Mouse (Mus musculus) thymus, adult 2 months (tissue): Measurements from ENCODE around the gene Lcn10. TPM values are rescaled to one million over a fixed set of nuclear protein-coding genes. Genes with fewer than 3 reads are reported as not detected.
A peak's percentile ranks its signal among the peaks of the same experiment; 100 is the strongest.

ENCODE experiments used
- DNase-seq: peaks from one replicate; pipeline ENCODE4 v3.0.0; 2021
- H3K27ac ChIP-seq: fragments of 200-500 bp; 2 replicates; pipeline ENCODE4 v1.5.1; 2012; ENCODE audit warnings: low read length, control low read depth; ENCODE audit not compliant: control insufficient read depth, insufficient read depth
- H3K27me3 ChIP-seq: fragments of 200-500 bp; 2 replicates; pipeline ENCODE4 v1.6.1; 2012; ENCODE audit warnings: mild to moderate bottlenecking, low read length, moderate library complexity, mixed read lengths; ENCODE audit not compliant: control insufficient read depth, insufficient read depth
- H3K36me3 ChIP-seq: fragments of 200-500 bp; 2 replicates; pipeline ENCODE4 v1.6.1; 2012; ENCODE audit warnings: mild to moderate bottlenecking, low read length, moderate library complexity; ENCODE audit not compliant: control insufficient read depth, insufficient read depth
- H3K4me1 ChIP-seq: fragments of 200-500 bp; replicated peaks from 2 replicates; pipeline ENCODE4 v1.6.1; 2012; ENCODE audit warnings: low read length; ENCODE audit not compliant: control insufficient read depth, insufficient read depth
- H3K4me3 ChIP-seq: fragments of 200-500 bp; 2 replicates; pipeline ENCODE4 v1.5.1; 2012; ENCODE audit warnings: mild to moderate bottlenecking, low read length, control low read depth, moderate library complexity; ENCODE audit not compliant: control insufficient read depth, insufficient read depth
- CTCF ChIP-seq: fragments of 200-500 bp; IDR thresholded peaks from 2 replicates; pipeline ENCODE4 v1.5.1; 2012; ENCODE audit warnings: mild to moderate bottlenecking, control low read depth, low read length, moderate library complexity, borderline replicate concordance; ENCODE audit not compliant: control insufficient read depth, poor library complexity, insufficient read depth; ENCODE audit errors: extremely low read depth
- POLR2A ChIP-seq: fragments of 200-500 bp; IDR thresholded peaks from 2 replicates; pipeline ENCODE4 v1.6.1; 2012; ENCODE audit warnings: mild to moderate bottlenecking, low read length, control low read depth, moderate library complexity; ENCODE audit not compliant: control insufficient read depth, poor library complexity, insufficient read depth; ENCODE audit errors: extremely low read depth
- WGBS: fragments of 180-500 bp; shearing (Covaris S2); methylation state at CpG from one replicate; pipeline ENCODE4 v1.1.7; 2018; 5-methylcytosine and 5-hydroxymethylcytosine counted together
- polyA plus RNA-seq: library from polyadenylated mRNA; depleted of rRNA; stranded (reverse); fragments of >200 nt; gene quantifications from 2 replicates; pipeline ENCODE4 v1.2.3, GENCODE M21; 2012

Lcn10 gene
- polyA plus RNA-seq, 1 experiment = 0.73 TPM

DNA sequence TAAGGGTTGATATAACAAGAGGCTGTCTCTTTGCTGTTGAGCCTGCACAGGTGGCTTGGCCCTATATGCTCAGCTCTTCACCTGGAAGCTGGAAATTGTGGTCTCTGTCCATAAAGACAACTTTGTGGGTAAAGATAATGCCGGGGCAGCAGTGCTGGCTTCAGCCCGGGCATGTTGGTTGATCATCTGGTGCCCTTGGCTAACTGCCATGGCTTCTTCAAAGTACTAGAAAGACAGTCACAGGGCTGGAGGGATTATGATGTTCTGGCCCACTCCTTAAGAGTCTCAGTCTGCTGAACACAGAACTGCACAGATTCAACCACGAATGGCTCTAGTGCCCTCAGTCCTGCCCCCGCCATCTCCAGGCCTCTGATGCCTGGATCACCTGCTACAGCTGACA is 25.3 kb upstream of the Lcn10 start:
- H3K27ac ChIP-seq = no peak overlapping the region
- WGBS = 48% methylated on average over 4 of the region's 4 CpGs
- DNase-seq = no peak

DNA sequence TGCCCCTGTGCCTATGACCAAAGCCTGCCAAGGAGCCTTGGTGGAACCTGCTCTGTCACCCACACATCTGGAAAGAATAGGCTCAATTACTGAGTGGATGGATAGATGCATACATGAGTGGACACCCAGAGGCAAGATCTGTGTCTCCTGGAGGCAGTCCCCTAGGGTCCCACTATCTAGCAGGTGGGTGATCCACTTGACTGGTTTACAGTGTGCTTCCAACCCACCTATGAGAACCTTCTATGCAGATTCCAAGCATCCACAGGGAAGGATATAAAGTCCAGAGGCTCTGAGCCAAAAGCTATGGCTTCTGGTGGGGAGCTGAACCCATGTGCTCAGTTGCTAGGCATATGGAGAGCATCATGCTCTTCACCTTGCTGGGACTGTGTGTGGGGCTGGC is 24.9 kb upstream of the Lcn10 start, which contains the start of gene Lcn5:
Lcn5 (plus strand) TSS at position 301 of the 400 bp plus-strand sequence.
- no peaks in the 10 kb centered on the region for H3K4me1 ChIP-seq
- H3K27me3 ChIP-seq = no peaks in the 10 kb centered on the region
- H3K27ac ChIP-seq = no peak within 1 kb of the TSS
- no peak for DNase-seq
- no peak within 1 kb of the TSS for H3K4me3 ChIP-seq
- no peak for TF ChIP-seq POLR2A
- no peaks in the 10 kb centered on the region for H3K36me3 ChIP-seq

More for the DNA sequence above, 25.3 kb upstream of the Lcn10 start:
- H3K36me3 ChIP-seq = no peaks in the 10 kb centered on the region
- H3K4me1 ChIP-seq = no peaks in the 10 kb centered on the region
- TF ChIP-seq POLR2A = no peak
- no peak for TF ChIP-seq CTCF
- no peak overlapping the region for H3K4me3 ChIP-seq
- no peaks in the 10 kb centered on the region for H3K27me3 ChIP-seq

- no peaks in the 10 kb centered on the region for H3K36me3 ChIP-seq
- H3K27me3 ChIP-seq = no peaks in the 10 kb centered on the region
- no peaks in the 10 kb centered on the region for H3K4me1 ChIP-seq
- no peak overlapping the region for H3K4me3 ChIP-seq
- no peak overlapping the region for H3K27ac ChIP-seq
- DNase-seq = no peak
- 95% methylated on average over 8 of the region's 8 CpGs for WGBS
- TF ChIP-seq POLR2A (no peak), CTCF (no peak)
These were observed 22.2 kb upstream of the Lcn10 start for GRCm38 (mm10) chr2:25660279-25660678.

DNA sequence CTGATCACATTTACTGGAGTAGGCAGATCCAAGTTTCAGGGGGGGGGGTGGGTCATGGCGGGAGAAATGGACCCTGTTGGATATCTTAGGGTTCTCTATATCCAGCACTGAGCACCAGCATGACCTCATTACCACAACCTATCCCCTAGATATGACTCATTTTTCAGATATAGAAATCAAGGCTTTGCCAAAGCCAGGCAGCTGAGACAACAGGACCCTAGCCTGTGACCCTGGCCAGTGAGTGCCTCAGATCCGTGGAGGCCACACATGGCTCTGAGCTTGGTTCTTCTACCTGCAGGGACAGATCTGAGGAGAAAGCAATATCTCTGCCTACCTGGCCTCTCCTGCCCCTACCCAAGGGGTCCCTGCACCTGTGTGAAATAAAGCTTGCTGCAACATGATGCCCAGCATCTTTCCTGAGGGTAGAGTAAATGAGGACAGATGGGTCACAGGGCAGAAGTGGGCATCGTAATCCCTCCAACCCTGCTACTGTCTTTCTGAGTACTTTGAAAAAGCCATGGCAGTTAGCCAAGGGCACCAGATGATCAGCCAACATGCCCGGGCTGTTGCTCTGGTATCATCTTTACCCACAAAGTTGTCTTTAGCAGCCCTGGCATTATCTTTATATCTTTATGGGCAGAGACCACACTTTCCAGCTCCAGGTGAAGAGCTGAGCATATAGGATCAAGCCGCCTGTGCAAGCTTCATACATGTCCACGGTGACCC is 21.1 kb upstream of the Lcn10 start:
- H3K4me3 ChIP-seq = no peak overlapping the region
- H3K27me3 ChIP-seq = no peaks in the 10 kb centered on the region
- H3K4me1 ChIP-seq = no peaks in the 10 kb centered on the region
- TF ChIP-seq POLR2A (no peak), CTCF (no peak)
- whole genome bisulfite sequencing = 53% methylated on average over 6 of the region's 6 CpGs
- no peaks in the 10 kb centered on the region for H3K36me3 ChIP-seq
- no peak overlapping the region for H3K27ac ChIP-seq
- no peak for DNase-seq

- peak; percentile 81 for DNase-seq
- no peak for TF ChIP-seq CTCF
- TF ChIP-seq POLR2A = no peak
- 33% methylated on average over 1 of the region's 1 CpGs for WGBS
- H3K4me3 ChIP-seq = no peak overlapping the region
- no peaks in the 10 kb centered on the region for H3K4me1 ChIP-seq
- H3K27ac ChIP-seq = no peak overlapping the region
- H3K36me3 ChIP-seq = no peaks in the 10 kb centered on the region
- no peaks in the 10 kb centered on the region for H3K27me3 ChIP-seq
These were observed 19.0 kb upstream of the Lcn10 start for GRCm38 (mm10) chr2:25663511-25663910.

- Histone ChIP-seq H3K4me3 (no peak overlapping the region), H3K36me3 (no peaks in the 10 kb centered on the region), H3K27me3 (no peaks in the 10 kb centered on the region), H3K27ac (no peak overlapping the region), H3K4me1 (no peaks in the 10 kb centered on the region)
- WGBS = 93% methylated on average over 5 of the region's 5 CpGs
- no peak for DNase-seq
- TF ChIP-seq POLR2A = no peak
- no peak for TF ChIP-seq CTCF
These were observed 18.4 kb upstream of the Lcn10 start for GRCm38 (mm10) chr2:25664125-25664524.

DNA sequence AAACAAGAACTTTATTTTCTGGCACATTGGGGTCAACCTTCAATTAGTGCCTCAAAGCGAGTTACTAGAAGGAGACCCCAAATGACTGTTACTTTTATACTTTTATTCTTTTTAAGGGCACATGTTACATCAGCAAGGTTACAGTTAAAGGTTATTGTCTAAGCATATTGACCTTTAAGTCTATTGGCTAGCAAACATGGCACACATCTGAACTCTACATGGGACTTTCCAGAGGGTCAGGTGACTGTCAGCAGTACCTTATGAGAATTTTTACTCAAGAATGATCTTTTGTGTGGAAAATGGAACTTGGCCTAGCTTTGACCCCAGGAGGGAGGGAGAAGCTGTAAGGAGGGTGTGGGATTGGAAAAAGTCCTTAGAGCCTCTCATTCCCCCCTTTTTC is 16.0 kb upstream of the Lcn10 start:
- H3K36me3 ChIP-seq = no peaks in the 10 kb centered on the region
- 75% methylated on average over 1 of the region's 1 CpGs for WGBS
- TF ChIP-seq CTCF = no peak
- no peak for TF ChIP-seq POLR2A
- no peak for DNase-seq
- H3K27me3 ChIP-seq = no peaks in the 10 kb centered on the region
- H3K27ac ChIP-seq = no peak overlapping the region
- H3K4me1 ChIP-seq = no peaks in the 10 kb centered on the region
- H3K4me3 ChIP-seq = no peak overlapping the region
